Mouse (Mus musculus) granulocyte monocyte progenitor cell, adult 5-6 weeks (primary cell): ENCODE data around the gene Dmkn. TPM values are rescaled to one million over a fixed set of nuclear protein-coding genes. Genes with fewer than 3 reads are reported as not detected.
"Not testable (repeated sequence)": the region's sequence is repeated elsewhere in the genome, so short reads cannot be mapped to it uniquely, and the experiment has no call there.

Experiments
- ATAC-seq: replicated peaks from 2 replicates; pipeline ENCODE4 v1.8.0; 2016; ENCODE audit warnings: mild to moderate bottlenecking, moderate TSS enrichment, inconsistent platforms; ENCODE audit not compliant: poor library complexity, severe bottlenecking
- total RNA-seq, 2 experiments: library from RNA; stranded (forward) in 1 of 2; stranded (reverse) in 1 of 2; fragments of 200-712, 200-1000 nt in 1 of 2; fragments of >200 nt in 1 of 2; fragmentation: Nextera tagmentation in 1 of 2; gene quantifications; 2 replicates each; pipeline ENCODE4 v1.2.3; 2014 to 2017

Dmkn gene
- total RNA-seq, 2 experiments from 2014 or later: 69.3 to 133 TPM

DNA sequence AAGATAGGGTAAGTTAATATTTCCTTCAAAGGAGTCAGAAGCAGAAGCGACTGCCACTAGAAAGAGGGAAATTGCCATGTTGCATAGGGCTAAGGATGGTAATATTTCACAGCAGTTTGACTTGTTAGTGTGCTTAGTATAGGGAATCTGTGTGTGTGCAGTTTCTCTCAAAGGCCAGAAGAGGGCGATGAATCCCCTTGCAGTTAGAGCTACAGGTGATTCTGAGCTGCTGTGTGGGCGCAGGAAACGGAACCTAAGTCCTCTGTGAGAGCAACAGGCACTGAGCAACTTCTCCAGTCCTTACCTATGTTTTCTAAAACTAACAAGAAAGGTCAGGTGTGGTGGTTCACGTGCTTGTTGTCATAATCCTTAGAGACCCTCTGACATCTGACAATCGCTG, 46.8 kb downstream of the Dmkn start:
- ATAC-seq: no peak

DNA sequence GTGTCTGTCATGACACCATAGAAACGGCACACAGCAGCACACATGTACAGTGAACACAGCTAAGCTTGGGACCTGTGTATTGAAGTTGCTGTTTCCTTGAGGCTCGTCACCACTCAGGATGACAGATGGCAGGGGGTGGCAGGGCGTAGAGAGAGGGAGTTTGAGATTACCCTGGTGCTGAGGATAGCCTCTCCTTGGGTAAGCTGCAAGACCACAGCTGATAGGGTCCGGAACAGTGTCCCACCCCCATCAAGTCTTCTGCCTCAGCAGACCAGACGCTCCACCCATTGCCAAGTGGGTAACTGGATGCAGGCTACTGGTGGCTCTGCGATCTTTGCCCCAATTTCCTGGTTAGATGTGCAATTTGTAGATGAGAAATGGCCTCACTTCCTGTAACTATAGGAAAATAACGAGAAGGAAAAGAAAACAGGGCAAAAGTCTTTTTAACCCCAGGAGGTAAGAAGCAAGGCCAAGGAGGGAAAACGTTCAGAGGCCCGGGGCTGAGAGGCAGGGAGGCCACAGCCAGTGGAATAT, 48.3 kb downstream of the Dmkn start:
- ATAC-seq: peak; percentile 75

- ATAC-seq: peak; percentile 81
These were observed 48.8 kb downstream of the Dmkn start for GRCm38 (mm10) chr7:30812291-30812807.

GRCm38 (mm10) chr7:30820131-30820530, 56.6 kb downstream of the Dmkn start:
- ATAC-seq: peak; percentile 10; the same call in 1 of the 2 replicates

DNA sequence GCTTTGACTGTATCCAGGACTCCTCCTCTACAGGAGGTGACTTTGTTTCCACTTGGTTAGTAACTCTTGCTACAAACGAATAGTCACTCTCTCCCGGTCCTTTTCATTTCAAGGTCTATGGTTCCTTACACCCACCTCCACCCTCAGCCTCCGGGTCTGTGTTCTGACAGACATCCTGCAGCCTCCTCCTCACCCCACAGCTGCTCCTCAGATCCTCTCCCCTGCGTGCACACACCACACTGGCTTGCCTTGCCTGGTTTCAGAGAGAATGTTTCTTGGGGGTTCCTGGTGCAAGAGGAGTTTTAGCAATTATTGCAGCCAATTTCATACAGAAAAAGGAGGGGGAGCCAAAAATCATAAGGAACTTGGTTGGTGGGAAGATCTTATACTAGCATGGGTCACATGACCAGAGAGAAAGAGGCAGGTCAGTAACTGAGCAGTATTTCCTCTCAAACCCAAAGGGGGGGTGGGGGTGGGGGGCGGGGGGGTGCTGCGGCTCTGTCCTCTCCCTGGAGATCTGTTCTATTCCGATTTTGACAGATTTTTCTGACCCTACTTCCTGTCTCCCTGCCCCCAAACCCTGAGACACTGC, 57.4 kb downstream of the Dmkn start:
- ATAC-seq: peak; percentile 57

DNA sequence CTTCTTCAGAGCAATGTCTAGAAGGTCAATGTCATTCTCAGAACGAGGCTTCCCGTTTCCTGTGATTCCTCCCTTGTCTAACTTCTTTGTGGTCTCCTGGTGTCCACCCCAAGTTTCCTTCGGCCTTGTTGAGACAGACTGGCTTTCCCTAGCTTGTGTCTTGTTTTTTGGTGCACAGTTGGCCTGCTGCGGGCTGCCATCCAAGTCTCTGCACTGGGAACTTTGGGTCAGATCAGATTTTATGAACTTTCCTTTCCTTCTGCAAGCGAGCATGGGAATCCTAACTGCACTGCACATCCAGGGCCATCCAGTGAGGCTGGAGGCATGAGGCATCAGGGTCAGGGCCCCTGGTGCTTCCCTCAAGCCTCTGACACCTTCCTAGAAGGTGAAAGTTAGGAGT, 58.0 kb downstream of the Dmkn start:
- no peak; the same call in 1 of the 2 replicates for ATAC-seq

DNA sequence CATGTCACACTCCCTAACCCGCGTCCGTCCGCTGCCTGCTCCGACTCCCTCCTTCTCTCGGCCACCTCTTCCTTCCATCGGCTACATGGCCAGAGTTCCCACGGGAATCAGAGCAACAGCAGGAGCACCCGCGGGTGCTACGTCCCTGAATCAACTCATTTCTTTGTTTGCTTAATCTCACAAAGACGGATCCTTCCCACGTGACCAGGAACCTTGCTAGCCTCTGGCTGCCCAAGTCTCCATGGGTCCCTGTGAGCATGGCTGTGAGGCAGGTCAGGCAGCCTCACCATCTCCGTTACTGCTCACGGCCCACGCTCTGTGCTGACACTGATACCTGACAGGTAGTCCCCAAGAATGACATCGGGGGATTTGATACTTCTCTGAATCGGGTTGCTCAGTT, 60.1 kb downstream of the Dmkn start, which contains the start of gene Ffar2:
Ffar2 (minus strand) TSS at position 101 of the 400 bp plus-strand sequence.
- no peak for ATAC-seq

GRCm38 (mm10) chr7:30824306-30824705, 60.8 kb downstream of the Dmkn start:
- ATAC-seq: no peak

GRCm38 (mm10) chr7:30826660-30827059, 63.1 kb downstream of the Dmkn start:
- ATAC-seq: no peak

- not testable (repeated sequence) for ATAC-seq
These were observed 65.3 kb downstream of the Dmkn start for GRCm38 (mm10) chr7:30828871-30829270.

DNA sequence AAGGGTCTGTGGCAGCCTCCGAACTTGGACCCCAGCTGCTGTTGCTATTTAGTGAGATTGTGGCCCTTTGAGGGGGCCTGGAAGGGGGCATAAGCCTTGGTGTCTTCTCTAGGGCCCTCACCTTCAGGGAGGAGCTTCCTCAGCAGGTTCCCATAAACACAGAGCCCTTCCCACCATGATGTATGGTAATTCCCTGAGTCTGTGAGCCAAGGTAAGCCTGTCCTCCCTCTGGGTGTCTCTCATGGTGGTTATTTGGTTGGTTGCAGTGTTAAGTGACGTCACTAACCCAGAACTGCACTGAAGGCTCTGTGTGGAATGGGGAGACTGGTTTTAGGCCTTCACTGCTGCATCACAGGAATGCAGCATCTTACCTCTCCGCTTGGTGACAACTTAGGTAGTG, 65.9 kb downstream of the Dmkn start:
- ATAC-seq: no peak

Other genes starting within 250 kb of the Dmkn start
Only the 30 nearest of the 32 such genes appear.
- 7.3 and 15.8 TPM in 2 replicates for gene Proser3, start 211.5 kb upstream of the Dmkn start, total RNA-seq (2014; fragmentation: Nextera tagmentation)
- 2.8 and 9.2 TPM in 2 replicates for gene Proser3, start 211.5 kb upstream of the Dmkn start, total RNA-seq (2017)
- gene Lin37, start 203.9 kb upstream of the Dmkn start, total RNA-seq (2014; fragmentation: Nextera tagmentation): 45.4 and 96.9 TPM in 2 replicates
- 23.5 and 25.3 TPM in 2 replicates for gene Lin37, start 203.9 kb upstream of the Dmkn start, total RNA-seq (2017)
- gene U2af1l4, start 200.5 kb upstream of the Dmkn start, total RNA-seq (2014; fragmentation: Nextera tagmentation): 26.3 and 38.5 TPM in 2 replicates
- 58.6 and 87.2 TPM in 2 replicates for gene U2af1l4, start 200.5 kb upstream of the Dmkn start, total RNA-seq (2017)
- 5.2 and 12.5 TPM in 2 replicates for gene Gm49396, start 200.4 kb upstream of the Dmkn start, total RNA-seq (2014; fragmentation: Nextera tagmentation)
- gene Gm49396, start 200.4 kb upstream of the Dmkn start, total RNA-seq (2017): 5.1 and 6.3 TPM in 2 replicates
- 218 and 221 TPM in 2 replicates for gene Psenen, start 200.1 kb upstream of the Dmkn start, total RNA-seq (2014; fragmentation: Nextera tagmentation)
- gene Psenen, start 200.1 kb upstream of the Dmkn start, total RNA-seq (2017): 156 and 184 TPM in 2 replicates
- 4.9 and 10.6 TPM in 2 replicates for gene Igflr1, start 198.3 kb upstream of the Dmkn start, total RNA-seq (2014; fragmentation: Nextera tagmentation)
- gene Igflr1, start 198.3 kb upstream of the Dmkn start, total RNA-seq (2017): 0.34 TPM in 1 of 2 replicates, not detected in the other
- gene Kmt2b, start 175.0 kb upstream of the Dmkn start, total RNA-seq (2014; fragmentation: Nextera tagmentation): 48.1 and 64.3 TPM in 2 replicates
- gene Kmt2b, start 175.0 kb upstream of the Dmkn start, total RNA-seq (2017): 5.9 and 9.5 TPM in 2 replicates
- gene Zbtb32, start 164.8 kb upstream of the Dmkn start, total RNA-seq (2014; fragmentation: Nextera tagmentation): not detected in 2 replicates
- gene Zbtb32, start 164.8 kb upstream of the Dmkn start, total RNA-seq (2017): not detected in 2 replicates
- gene Upk1a, start 150.9 kb upstream of the Dmkn start, total RNA-seq (2014; fragmentation: Nextera tagmentation): 3.4 TPM in 1 of 2 replicates, not detected in the other
- gene Upk1a, start 150.9 kb upstream of the Dmkn start, total RNA-seq (2017): not detected in 2 replicates
- gene Cox6b1, start 137.6 kb upstream of the Dmkn start, total RNA-seq (2014; fragmentation: Nextera tagmentation): 436 and 560 TPM in 2 replicates
- gene Cox6b1, start 137.6 kb upstream of the Dmkn start, total RNA-seq (2017): 470 and 484 TPM in 2 replicates
- gene Etv2, start 127.9 kb upstream of the Dmkn start, total RNA-seq (2014; fragmentation: Nextera tagmentation): not detected in 2 replicates
- not detected in 2 replicates for gene Etv2, start 127.9 kb upstream of the Dmkn start, total RNA-seq (2017)
- gene Rbm42, start 113.4 kb upstream of the Dmkn start, total RNA-seq (2014; fragmentation: Nextera tagmentation): 45.7 and 57.1 TPM in 2 replicates
- 38.3 and 48.0 TPM in 2 replicates for gene Rbm42, start 113.4 kb upstream of the Dmkn start, total RNA-seq (2017)
- 39.1 and 43.7 TPM in 2 replicates for gene Haus5, start 98.8 kb upstream of the Dmkn start, total RNA-seq (2014; fragmentation: Nextera tagmentation)
- gene Haus5, start 98.8 kb upstream of the Dmkn start, total RNA-seq (2017): 18.4 and 33.2 TPM in 2 replicates
- gene Pmis2, start 92.2 kb upstream of the Dmkn start, total RNA-seq (2014; fragmentation: Nextera tagmentation): not detected in 2 replicates
- gene Pmis2, start 92.2 kb upstream of the Dmkn start, total RNA-seq (2017): not detected in 2 replicates
- gene 2200002J24Rik, start 64.8 kb upstream of the Dmkn start, total RNA-seq (2014; fragmentation: Nextera tagmentation): not detected in 2 replicates
- gene 2200002J24Rik, start 64.8 kb upstream of the Dmkn start, total RNA-seq (2017): not detected in 2 replicates
- gene Atp4a, start 51.5 kb upstream of the Dmkn start, total RNA-seq (2014; fragmentation: Nextera tagmentation): 1.5 TPM in 1 of 2 replicates, not detected in the other
- gene Atp4a, start 51.5 kb upstream of the Dmkn start, total RNA-seq (2017): 0.22 and 3.5 TPM in 2 replicates
- gene Tmem147, start 34.2 kb upstream of the Dmkn start, total RNA-seq (2014; fragmentation: Nextera tagmentation): 160 and 219 TPM in 2 replicates
- gene Tmem147, start 34.2 kb upstream of the Dmkn start, total RNA-seq (2017): 71.5 and 106 TPM in 2 replicates
- not detected in 2 replicates for gene Gapdhs, start 20.1 kb upstream of the Dmkn start, total RNA-seq (2014; fragmentation: Nextera tagmentation)
- not detected in 2 replicates for gene Gapdhs, start 20.1 kb upstream of the Dmkn start, total RNA-seq (2017)
- gene Sbsn, start 12.3 kb upstream of the Dmkn start, total RNA-seq (2014; fragmentation: Nextera tagmentation): 2.4 and 3.7 TPM in 2 replicates
- gene Sbsn, start 12.3 kb upstream of the Dmkn start, total RNA-seq (2017): 1.2 TPM in 1 of 2 replicates, not detected in the other
- gene Krtdap, start 24.1 kb downstream of the Dmkn start, total RNA-seq (2014; fragmentation: Nextera tagmentation): not detected in 2 replicates
- not detected in 2 replicates for gene Krtdap, start 24.1 kb downstream of the Dmkn start, total RNA-seq (2017)
- 6.5 and 17.9 TPM in 2 replicates for gene Ffar2, start 60.0 kb downstream of the Dmkn start, total RNA-seq (2014; fragmentation: Nextera tagmentation)
- gene Ffar2, start 60.0 kb downstream of the Dmkn start, total RNA-seq (2017): 23.4 and 26.4 TPM in 2 replicates
- not detected in 2 replicates for gene Ffar3, start 92.4 kb downstream of the Dmkn start, total RNA-seq (2014; fragmentation: Nextera tagmentation)
- not detected in 2 replicates for gene Ffar3, start 92.4 kb downstream of the Dmkn start, total RNA-seq (2017)
- not detected in 2 replicates for gene Ffar1, start 97.8 kb downstream of the Dmkn start, total RNA-seq (2014; fragmentation: Nextera tagmentation)
- not detected in 2 replicates for gene Ffar1, start 97.8 kb downstream of the Dmkn start, total RNA-seq (2017)
- not detected in 2 replicates for gene Cd22, start 116.6 kb downstream of the Dmkn start, total RNA-seq (2014; fragmentation: Nextera tagmentation)
- not detected in 2 replicates for gene Cd22, start 116.6 kb downstream of the Dmkn start, total RNA-seq (2017)
- 0.81 TPM in 1 of 2 replicates, not detected in the other for gene Mag, start 151.1 kb downstream of the Dmkn start, total RNA-seq (2014; fragmentation: Nextera tagmentation)
- gene Mag, start 151.1 kb downstream of the Dmkn start, total RNA-seq (2017): 0.46 TPM in 1 of 2 replicates, not detected in the other
- not detected in 2 replicates for gene Hamp2, start 160.9 kb downstream of the Dmkn start, total RNA-seq (2014; fragmentation: Nextera tagmentation)
- not detected in 2 replicates for gene Hamp2, start 160.9 kb downstream of the Dmkn start, total RNA-seq (2017)
- gene Hamp, start 180.3 kb downstream of the Dmkn start, total RNA-seq (2014; fragmentation: Nextera tagmentation): not detected in 2 replicates
- gene Hamp, start 180.3 kb downstream of the Dmkn start, total RNA-seq (2017): not detected in 2 replicates
- gene Usf2, start 193.0 kb downstream of the Dmkn start, total RNA-seq (2014; fragmentation: Nextera tagmentation): 87.7 and 105 TPM in 2 replicates
- 103 and 128 TPM in 2 replicates for gene Usf2, start 193.0 kb downstream of the Dmkn start, total RNA-seq (2017)
- gene Lsr, start 209.7 kb downstream of the Dmkn start, total RNA-seq (2014; fragmentation: Nextera tagmentation): not detected in 2 replicates
- 0.10 and 0.22 TPM in 2 replicates for gene Lsr, start 209.7 kb downstream of the Dmkn start, total RNA-seq (2017)
- not detected in 2 replicates for gene Fam187b, start 210.0 kb downstream of the Dmkn start, total RNA-seq (2014; fragmentation: Nextera tagmentation)
- gene Fam187b, start 210.0 kb downstream of the Dmkn start, total RNA-seq (2017): not detected in 2 replicates